Mouse (Mus musculus) small intestine, adult 2 months (tissue): ENCODE measurements around the gene Baiap2.

Experiments
- CTCF ChIP-seq: fragments of 200-500 bp; IDR thresholded peaks from 2 replicates; pipeline ENCODE4 v1.5.1; 2012; ENCODE audit warnings: low read depth, mild to moderate bottlenecking, control low read depth, inconsistent platforms, low read length, moderate library complexity, mixed read lengths; ENCODE audit not compliant: insufficient replicate concordance, insufficient read length; ENCODE audit errors: extremely low read depth
- POLR2A ChIP-seq: fragments of 200-500 bp; IDR thresholded peaks from 2 replicates; pipeline ENCODE4 v1.6.1; 2012; ENCODE audit warnings: low read depth, mild to moderate bottlenecking, control low read depth, inconsistent platforms, low read length, moderate library complexity

- TF ChIP-seq POLR2A = no peak
- TF ChIP-seq CTCF = no peak
These were observed 12.8 kb upstream of the Baiap2 start for GRCm38 (mm10) chr11:119929603-119930265.
